Mouse (Mus musculus): ENCODE measurements at regions not wholly inside any gene's neighbourhood (a gene's known extent, or its start where the extent isn't known, plus 50 kb on each side); places are given as distances from the start of the nearest gene placed in this dataset.
"Not testable (repeated sequence)": the region's sequence is repeated elsewhere in the genome, so short reads cannot be mapped to it uniquely, and the experiment has no call there.

- not testable (repeated sequence) for DNase-seq (ENCODE audit: low spot score in 2 of 2)
These were observed 74.1 kb upstream of the Zfp988 start for GRCm38 (mm10) chr4:147231381-147231780.

GRCm38 (mm10) chr4:147231787-147232186 lies 73.7 kb upstream of the Zfp988 start:
- peak in 1 of 2 experiments; percentile 61 for DNase-seq (ENCODE audit: low spot score in 2 of 2)

- DNase-seq (ENCODE audit: low spot score in 2 of 2) = peak in 1 of 2 experiments; percentile 62
These were observed 73.2 kb upstream of the Zfp988 start for GRCm38 (mm10) chr4:147232279-147232678.

- DNase-seq (ENCODE audit: low spot score in 2 of 2) = not testable (repeated sequence)
These were observed 71.2 kb upstream of the Zfp988 start for GRCm38 (mm10) chr4:147234227-147234626.

GRCm38 (mm10) chr4:147235441-147235840 lies 70.0 kb upstream of the Zfp988 start:
- DNase-seq (ENCODE audit: low spot score in 2 of 2) = peak in 1 of 2 experiments; percentile 58

GRCm38 (mm10) chr4:147241315-147242182 lies 63.9 kb upstream of the Zfp988 start:
- DNase-seq (ENCODE audit: low spot score in 2 of 2) = not testable (repeated sequence)

GRCm38 (mm10) chr4:147242183-147242477 lies 63.3 kb upstream of the Zfp988 start:
- no peak for DNase-seq (ENCODE audit: low spot score in 2 of 2)

- DNase-seq (ENCODE audit: low spot score in 2 of 2) = not testable (repeated sequence)
These were observed 56.9 kb upstream of the Zfp988 start for GRCm38 (mm10) chr4:147248541-147248940.
